Mouse (Mus musculus): ENCODE data around the gene Cd70. TPM values are rescaled to one million over a fixed set of nuclear protein-coding genes. Genes with fewer than 3 reads are reported as not detected.

Cd70 gene
- polyA plus RNA-seq (2017; shearing (Covaris generic)), result 1 to 10 TPM; 1.1 to 2.1 TPM

- ATAC-seq, result no peak
Measured at GRCm38 (mm10) chr17:57148994-57149803, at the start of gene Cd70. Gene Cd70, minus strand, starts transcription at chr17:57149777.

- ATAC-seq, result no peak
Measured at GRCm38 (mm10) chr17:57198252-57198651, 48.7 kb upstream of the Cd70 start.

- ATAC-seq, result no peak
Measured at GRCm38 (mm10) chr17:57195326-57196010, 45.9 kb upstream of the Cd70 start.

- ATAC-seq, result no peak
Measured at GRCm38 (mm10) chr17:57194771-57195170, 45.2 kb upstream of the Cd70 start.

GRCm38 (mm10) chr17:57194041-57194507 is 44.5 kb upstream of the Cd70 start, which contains the start of gene Tnfsf14:
Gene Tnfsf14, minus strand, starts transcription at chr17:57194177.
- ATAC-seq, result peak; percentile 81

- peak; percentile 75 for ATAC-seq
Measured at GRCm38 (mm10) chr17:57188510-57189192, 39.1 kb upstream of the Cd70 start.

- no peak for ATAC-seq
Measured at GRCm38 (mm10) chr17:57185641-57186040, 36.1 kb upstream of the Cd70 start.

- peak; percentile 14 for ATAC-seq
Measured at GRCm38 (mm10) chr17:57182871-57183270, 33.3 kb upstream of the Cd70 start.

GRCm38 (mm10) chr17:57180363-57180762 is 30.8 kb upstream of the Cd70 start:
- ATAC-seq, result no peak

- ATAC-seq, result no peak
Measured at GRCm38 (mm10) chr17:57173351-57173750, 23.8 kb upstream of the Cd70 start.

- ATAC-seq, result no peak
Measured at GRCm38 (mm10) chr17:57172378-57172777, 22.8 kb upstream of the Cd70 start.

GRCm38 (mm10) chr17:57170616-57171260 is 21.2 kb upstream of the Cd70 start:
- ATAC-seq, result no peak

- peak; percentile 52 for ATAC-seq
Measured at GRCm38 (mm10) chr17:57166800-57167791, 17.5 kb upstream of the Cd70 start.

- ATAC-seq, result no peak
Measured at GRCm38 (mm10) chr17:57153787-57154186, 4.2 kb upstream of the Cd70 start.

GRCm38 (mm10) chr17:57153006-57153405 is 3.4 kb upstream of the Cd70 start:
- ATAC-seq, result no peak

GRCm38 (mm10) chr17:57148343-57148742 is 1.2 kb downstream of the Cd70 start:
- ATAC-seq, result no peak

GRCm38 (mm10) chr17:57145115-57145514 is 4.5 kb downstream of the Cd70 start:
- no peak for ATAC-seq

GRCm38 (mm10) chr17:57143704-57144103 is 5.9 kb downstream of the Cd70 start:
- ATAC-seq, result no peak

GRCm38 (mm10) chr17:57139708-57140107 is 9.9 kb downstream of the Cd70 start:
- ATAC-seq, result no peak

GRCm38 (mm10) chr17:57138676-57139075 is 10.9 kb downstream of the Cd70 start:
- ATAC-seq, result no peak

- no peak for ATAC-seq
Measured at GRCm38 (mm10) chr17:57135635-57136034, 13.9 kb downstream of the Cd70 start.
